Mouse (Mus musculus) hindbrain, embryonic 14.5 days (tissue): ENCODE results near the gene Ablim1. TPM values are rescaled to one million over a fixed set of nuclear protein-coding genes. Genes with fewer than 3 reads are reported as not detected.
A peak's percentile ranks its signal among the peaks of the same experiment; 100 is the strongest.

Experiments
- ATAC-seq: fragments of 200-750 bp; cut with Nextera tagmentation; 2 replicates; pipeline ENCODE4 v1.8.0; 2017; ENCODE audit warnings: moderate number of reproducible peaks, mild to moderate bottlenecking, moderate TSS enrichment, moderate library complexity; ENCODE audit not compliant: low FRiP score
- DNase-seq: peaks from one replicate; pipeline ENCODE4 v3.0.0-alpha.2; 2015; ENCODE audit warnings: low spot score
- H3K27ac ChIP-seq: fragments of 300-500 bp; sonication (generic); 2 replicates; pipeline ENCODE4 v1.5.1; 2014; ENCODE audit warnings: mild to moderate bottlenecking, moderate library complexity
- H3K27me3 ChIP-seq: fragments of 300-500 bp; sonication (generic); 2 replicates; pipeline ENCODE4 v1.6.1; 2014; ENCODE audit warnings: mild to moderate bottlenecking, low read length, mixed read lengths; ENCODE audit not compliant: control insufficient read depth, insufficient read depth
- H3K36me3 ChIP-seq: fragments of 300-500 bp; sonication (generic); replicated peaks from 2 replicates; pipeline ENCODE4 v1.6.1; 2014; ENCODE audit not compliant: control insufficient read depth, insufficient read depth
- H3K4me1 ChIP-seq: fragments of 300-500 bp; sonication (generic); replicated peaks from 2 replicates; pipeline ENCODE4 v1.6.1; 2014; ENCODE audit warnings: antibody characterized with exemption, low read length, mixed read lengths; ENCODE audit not compliant: control insufficient read depth, insufficient read depth
- H3K4me2 ChIP-seq: fragments of 300-500 bp; sonication (generic); replicated peaks from 2 replicates; pipeline ENCODE4 v1.6.1; 2014; ENCODE audit warnings: mild to moderate bottlenecking, moderate library complexity
- H3K4me3 ChIP-seq: fragments of 300-500 bp; sonication (generic); replicated peaks from 2 replicates; pipeline ENCODE4 v1.5.1; 2014; ENCODE audit warnings: mild to moderate bottlenecking, low read length
- H3K9ac ChIP-seq: fragments of 300-500 bp; sonication (generic); 2 replicates; pipeline ENCODE4 v1.6.1; 2014
- H3K9me3 ChIP-seq: fragments of 300-500 bp; sonication (generic); 2 replicates; pipeline ENCODE4 v1.6.1; 2016; ENCODE audit warnings: low read length; ENCODE audit not compliant: control insufficient read depth
- WGBS: fragments of 180-500 bp; shearing (Covaris S2); extraction: QIAGEN DNeasy Blood & Tissue Kit; methylation state at CpG from one replicate; pipeline ENCODE4 v1.1.7; 2014; 5-methylcytosine and 5-hydroxymethylcytosine counted together
- polyA plus RNA-seq: library from polyadenylated mRNA; unstranded; fragments of >200 nt; fragmentation: Nextera tagmentation; extraction: Ambion mirVana; gene quantifications from 2 replicates; pipeline ENCODE4 v1.2.1, GENCODE M21; 2014

Ablim1 gene
- polyA plus RNA-seq, 1 experiment from 2014 or later, result 56.6 TPM

DNA sequence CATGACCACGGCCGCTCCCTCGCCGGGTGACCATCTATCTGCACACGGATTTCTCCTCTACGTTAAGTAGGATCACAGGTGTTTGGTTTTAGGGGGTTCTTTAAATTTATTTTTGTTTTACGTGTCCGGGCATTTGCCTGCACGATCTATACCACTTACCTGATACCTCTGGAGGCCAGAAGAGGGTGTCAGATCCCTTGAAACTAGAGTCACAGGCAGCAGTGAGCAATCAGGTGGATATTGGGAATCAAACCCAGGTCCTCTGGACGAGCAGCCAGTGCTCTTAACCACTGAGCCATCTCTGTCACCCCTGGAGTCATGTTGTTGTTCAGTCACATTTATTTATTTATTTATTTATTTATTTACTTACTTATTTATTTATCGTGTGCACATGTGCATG, 15.6 kb upstream of the Ablim1 start:
- Histone ChIP-seq H3K27ac (no peak overlapping the region), H3K9me3 (no peaks in the 10 kb centered on the region), H3K4me1 (no peaks in the 10 kb centered on the region), H3K4me2 (no peak overlapping the region), H3K36me3 (no peaks in the 10 kb centered on the region), H3K27me3 (no peaks in the 10 kb centered on the region), H3K9ac (no peak overlapping the region), H3K4me3 (no peak overlapping the region)
- WGBS, result 84% methylated on average over 11 of the region's 11 CpGs
- ATAC-seq (no peak), DNase-seq (no peak)

DNA sequence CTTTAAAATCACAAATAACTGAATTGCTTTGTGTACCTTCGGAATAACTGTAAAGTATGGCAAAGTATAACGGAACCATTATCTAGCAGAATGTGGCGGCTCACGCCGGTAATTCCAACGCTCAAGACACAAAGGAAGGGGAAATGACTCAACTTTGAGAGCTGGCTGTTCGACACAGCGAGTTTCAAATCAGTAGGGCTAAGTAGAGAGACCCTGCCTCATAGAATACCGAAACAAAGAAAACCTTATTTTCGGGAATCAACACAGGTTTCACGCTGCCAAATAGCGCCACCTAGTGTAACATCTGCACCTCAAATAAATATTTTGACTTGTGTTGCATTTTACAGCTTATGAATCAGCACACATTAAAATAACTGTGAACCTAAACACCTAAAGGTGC, 14.1 kb upstream of the Ablim1 start:
- DNase-seq, result peak; percentile 71
- no peaks in the 10 kb centered on the region for H3K9me3 ChIP-seq
- no peak overlapping the region for H3K4me3 ChIP-seq
- no peaks in the 10 kb centered on the region for H3K27me3 ChIP-seq
- WGBS, result 63% methylated on average over 12 of the region's 12 CpGs
- H3K4me1 ChIP-seq, result no peaks in the 10 kb centered on the region
- no peaks in the 10 kb centered on the region for H3K36me3 ChIP-seq
- ATAC-seq, result no peak
- no peak overlapping the region for H3K27ac ChIP-seq
- no peak overlapping the region for H3K9ac ChIP-seq
- H3K4me2 ChIP-seq, result no peak overlapping the region

DNA sequence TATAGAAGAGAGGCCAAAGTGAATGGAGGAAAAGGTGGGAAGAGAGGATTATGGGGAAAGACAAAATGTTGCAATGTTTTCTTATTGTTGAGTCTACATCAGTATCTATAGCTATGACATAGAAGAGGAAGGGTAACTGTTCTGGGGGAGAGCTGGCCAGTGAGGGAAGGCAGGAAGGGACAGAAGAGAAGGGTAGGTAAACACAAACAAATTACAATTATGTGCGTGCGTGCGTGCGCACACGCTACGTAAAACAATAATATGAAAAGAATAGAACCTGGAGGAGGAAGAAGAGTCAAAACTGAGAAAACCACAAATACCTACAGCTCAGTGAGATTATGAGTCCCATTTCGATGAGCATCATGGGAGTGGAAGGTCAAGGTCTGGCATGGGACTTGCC, 13.6 kb upstream of the Ablim1 start:
- Histone ChIP-seq H3K9me3 (no peaks in the 10 kb centered on the region), H3K4me2 (no peak overlapping the region), H3K36me3 (no peaks in the 10 kb centered on the region), H3K4me3 (no peak overlapping the region), H3K27ac (no peak overlapping the region), H3K9ac (no peak overlapping the region), H3K4me1 (no peaks in the 10 kb centered on the region), H3K27me3 (no peaks in the 10 kb centered on the region)
- ATAC-seq (no peak), DNase-seq (no peak)
- 98% methylated on average over 7 of the region's 7 CpGs for WGBS

DNA sequence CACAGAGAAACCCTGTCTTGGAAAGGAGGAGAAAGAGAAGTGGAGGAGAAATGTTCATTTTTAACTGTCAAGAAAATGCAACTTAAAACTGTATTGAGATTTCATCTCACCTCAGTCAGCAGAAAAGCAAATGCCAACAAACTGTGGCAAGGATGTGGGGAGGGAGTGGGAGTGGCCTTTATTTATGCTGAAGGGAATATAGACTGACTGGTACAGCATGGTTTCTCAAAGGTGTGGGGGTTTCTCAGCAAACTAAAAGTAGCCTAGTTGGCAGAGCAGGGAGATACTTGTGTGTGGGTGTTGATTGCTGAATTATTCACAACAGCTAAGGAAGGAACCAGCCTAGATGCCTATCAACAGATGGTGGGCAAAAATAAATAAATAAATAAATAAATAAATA, 13.0 kb upstream of the Ablim1 start:
- H3K4me1 ChIP-seq, result no peaks in the 10 kb centered on the region
- H3K4me3 ChIP-seq, result no peak overlapping the region
- H3K27me3 ChIP-seq, result no peaks in the 10 kb centered on the region
- H3K4me2 ChIP-seq, result no peak overlapping the region
- no peak overlapping the region for H3K27ac ChIP-seq
- ATAC-seq (no peak), DNase-seq (no peak)
- no peaks in the 10 kb centered on the region for H3K9me3 ChIP-seq
- no peaks in the 10 kb centered on the region for H3K36me3 ChIP-seq
- no peak overlapping the region for H3K9ac ChIP-seq

DNA sequence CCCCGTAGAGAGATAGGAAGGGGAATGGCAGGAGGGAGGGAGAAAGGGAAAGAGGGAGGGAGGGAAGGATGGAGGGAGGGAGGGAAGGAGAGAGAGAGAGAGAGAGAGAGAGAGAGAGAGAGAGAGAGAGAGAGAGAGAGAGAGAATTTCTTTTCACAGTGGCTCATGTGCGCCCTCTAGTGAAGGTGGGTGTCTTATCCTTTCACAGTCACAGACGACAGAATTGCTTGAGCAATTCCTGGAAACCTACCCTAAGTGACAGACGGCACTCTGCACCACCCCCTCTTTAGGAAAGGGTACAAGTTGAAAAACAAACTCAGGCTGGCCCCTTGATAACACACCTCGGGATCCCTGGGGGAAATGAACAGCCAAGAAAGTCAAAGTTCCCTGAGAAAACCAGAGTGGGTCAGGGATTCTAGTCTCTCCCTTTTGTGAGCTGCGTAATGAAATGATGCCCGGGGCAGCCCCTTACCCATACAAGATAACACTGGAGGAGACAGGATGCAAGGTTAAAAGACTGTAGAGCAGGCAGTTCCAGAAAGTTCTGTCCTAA, 11.1 kb upstream of the Ablim1 start:
- WGBS, result 40% methylated on average over 7 of the region's 7 CpGs
- Histone ChIP-seq H3K27me3 (no peaks in the 10 kb centered on the region), H3K4me2 (no peak overlapping the region), H3K9ac (no peak overlapping the region), H3K36me3 (no peaks in the 10 kb centered on the region), H3K4me1 (no peaks in the 10 kb centered on the region), H3K9me3 (no peaks in the 10 kb centered on the region), H3K4me3 (no peak overlapping the region), H3K27ac (no peak overlapping the region)
- ATAC-seq (no peak), DNase-seq (peak; percentile 72)

DNA sequence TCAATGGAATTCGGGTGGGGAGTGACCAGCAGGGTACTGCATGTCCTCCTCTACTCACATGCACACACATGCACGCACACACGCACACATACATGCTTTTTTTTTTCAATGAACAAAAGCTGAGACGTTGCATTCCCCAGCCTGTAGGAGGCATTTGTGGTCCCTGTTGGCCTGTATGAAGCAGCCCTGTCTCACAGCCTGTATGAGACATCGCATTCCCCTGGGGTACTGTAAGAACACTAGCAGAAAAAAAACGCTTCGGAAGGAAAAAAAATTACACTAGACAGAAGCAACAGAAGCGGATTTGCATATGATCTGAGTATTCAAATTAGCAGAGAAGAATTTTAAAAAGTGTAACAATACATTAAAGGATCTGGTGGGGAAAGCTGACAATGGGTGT, 8.4 kb upstream of the Ablim1 start:
- 74% methylated on average over 8 of the region's 8 CpGs for WGBS
- no peaks in the 10 kb centered on the region for H3K9me3 ChIP-seq
- no peak overlapping the region for H3K4me3 ChIP-seq
- no peak overlapping the region for H3K27ac ChIP-seq
- DNase-seq (no peak), ATAC-seq (no peak)
- H3K4me1 ChIP-seq, result no peaks in the 10 kb centered on the region
- no peak overlapping the region for H3K4me2 ChIP-seq
- H3K27me3 ChIP-seq, result no peaks in the 10 kb centered on the region
- no peak overlapping the region for H3K9ac ChIP-seq
- no peaks in the 10 kb centered on the region for H3K36me3 ChIP-seq

DNA sequence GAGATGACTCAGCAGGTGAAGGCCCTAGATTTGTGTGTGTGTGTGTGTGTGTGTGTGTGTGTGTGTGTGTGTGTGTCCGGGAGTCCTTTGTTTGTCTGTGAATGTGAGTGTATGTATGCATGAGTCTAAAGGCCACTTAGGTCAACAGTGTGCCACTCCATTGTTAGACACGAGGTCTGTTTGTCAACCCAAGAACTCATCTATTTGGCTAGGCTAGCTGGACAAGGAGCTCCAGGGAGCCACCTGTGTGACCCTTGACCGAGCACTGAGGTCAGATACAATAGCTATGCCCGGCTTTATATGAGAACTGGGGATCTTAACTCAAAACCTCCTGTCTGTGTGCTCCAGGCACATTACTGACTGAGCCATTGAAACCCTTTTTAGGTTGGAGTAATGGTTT, 7.8 kb upstream of the Ablim1 start:
- Histone ChIP-seq H3K4me2 (no peak overlapping the region), H3K4me1 (no peaks in the 10 kb centered on the region), H3K9me3 (no peaks in the 10 kb centered on the region), H3K27ac (no peak overlapping the region), H3K4me3 (no peak overlapping the region), H3K36me3 (no peaks in the 10 kb centered on the region), H3K27me3 (no peaks in the 10 kb centered on the region), H3K9ac (no peak overlapping the region)
- ATAC-seq (no peak), DNase-seq (no peak)
- WGBS, result 65% methylated on average over 4 of the region's 4 CpGs

DNA sequence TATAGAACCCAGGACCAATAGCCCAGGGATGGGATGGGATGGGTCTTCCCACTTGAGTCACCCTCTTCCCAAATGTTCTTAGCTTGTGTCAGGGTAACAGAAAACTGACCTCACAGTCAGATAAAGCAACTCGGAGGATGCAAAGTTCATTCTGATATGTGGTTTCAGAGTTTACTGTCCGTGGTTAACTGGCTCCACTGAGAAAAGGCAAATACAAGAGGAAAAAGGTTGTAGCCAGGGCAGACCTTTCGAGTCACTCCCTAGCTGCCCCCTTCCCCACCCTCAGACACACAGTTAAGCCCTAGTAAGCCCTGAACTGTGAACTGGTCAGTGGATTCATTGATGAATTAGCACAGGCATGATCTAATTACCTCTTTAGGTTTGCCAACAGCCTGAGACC, 7.1 kb upstream of the Ablim1 start:
- no peak overlapping the region for H3K9ac ChIP-seq
- H3K9me3 ChIP-seq, result no peaks in the 10 kb centered on the region
- no peaks in the 10 kb centered on the region for H3K36me3 ChIP-seq
- DNase-seq (no peak), ATAC-seq (no peak)
- no peak overlapping the region for H3K4me2 ChIP-seq
- 94% methylated on average over 3 of the region's 3 CpGs for WGBS
- no peaks in the 10 kb centered on the region for H3K4me1 ChIP-seq
- no peaks in the 10 kb centered on the region for H3K27me3 ChIP-seq
- H3K4me3 ChIP-seq, result no peak overlapping the region
- H3K27ac ChIP-seq, result no peak overlapping the region

DNA sequence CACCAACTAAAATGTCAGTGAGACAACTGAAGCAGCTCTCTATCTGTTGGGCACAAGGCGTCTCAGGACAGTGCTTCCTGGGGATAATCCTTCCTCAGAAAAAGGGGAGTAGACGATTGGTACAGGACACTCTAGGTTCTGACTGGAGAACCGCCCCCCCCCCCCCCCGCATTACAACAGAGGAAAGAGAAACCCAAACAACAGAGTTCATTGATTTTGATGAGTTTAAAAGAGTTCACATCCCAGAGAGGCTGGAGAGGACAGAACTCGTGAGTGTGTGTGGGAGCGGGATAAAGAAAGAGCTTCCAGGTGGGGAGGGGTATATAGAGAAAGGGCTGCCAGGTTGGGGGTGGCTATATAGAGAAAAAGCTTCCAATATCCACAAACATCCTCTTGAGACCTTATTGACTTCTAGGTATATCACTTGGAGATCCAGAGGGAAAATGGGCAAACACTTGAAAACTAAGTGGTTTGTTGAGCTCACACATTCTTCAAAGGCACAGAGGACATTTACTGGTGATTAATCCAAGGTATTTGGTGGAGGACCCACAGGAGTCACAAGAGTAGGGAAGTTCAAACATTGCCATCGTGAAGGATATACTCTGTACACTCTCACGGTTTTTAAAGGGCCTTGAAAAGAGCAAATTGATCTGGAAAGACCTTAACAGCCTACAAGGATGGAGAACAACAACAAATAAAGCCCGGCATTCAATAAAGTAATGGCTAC, 6.1 kb upstream of the Ablim1 start:
- no peak overlapping the region for H3K9ac ChIP-seq

DNA sequence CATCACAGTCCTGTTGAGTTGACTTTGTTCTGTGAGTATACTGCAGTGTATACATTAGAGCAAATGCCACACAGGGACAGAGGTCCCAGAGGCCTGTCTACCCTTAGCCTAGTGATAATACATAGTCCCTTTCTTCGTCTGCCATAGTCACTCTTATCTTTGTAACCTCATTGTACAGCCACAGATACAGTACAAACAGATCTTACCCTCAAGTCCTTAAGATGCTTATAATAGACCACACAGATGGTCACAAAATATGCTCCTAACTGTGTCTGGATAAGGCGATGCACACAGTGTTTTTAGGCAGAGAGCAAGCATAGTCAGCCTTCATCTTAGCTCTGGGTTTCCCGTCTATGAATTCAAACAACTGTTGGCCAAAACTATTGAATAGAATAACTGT, 1.9 kb upstream of the Ablim1 start:
- WGBS, result 92% methylated on average over 3 of the region's 3 CpGs
- no peaks in the 10 kb centered on the region for H3K36me3 ChIP-seq
- H3K9me3 ChIP-seq, result no peaks in the 10 kb centered on the region
- no peak for DNase-seq
- no peak overlapping the region for H3K4me3 ChIP-seq
- no peak for ATAC-seq
- H3K27me3 ChIP-seq, result no peaks in the 10 kb centered on the region
- no peak overlapping the region for H3K27ac ChIP-seq
- no peak overlapping the region for H3K9ac ChIP-seq
- no peak overlapping the region for H3K4me2 ChIP-seq
- H3K4me1 ChIP-seq, result peaks cover 13% of the 10 kb centered on the region

More for the DNA sequence above, 6.1 kb upstream of the Ablim1 start:
- Histone ChIP-seq H3K36me3 (no peaks in the 10 kb centered on the region), H3K27ac (no peak overlapping the region), H3K9me3 (no peaks in the 10 kb centered on the region), H3K4me1 (no peaks in the 10 kb centered on the region), H3K4me2 (no peak overlapping the region), H3K4me3 (no peak overlapping the region), H3K27me3 (no peaks in the 10 kb centered on the region)
- no peak for DNase-seq
- ATAC-seq, result no peak
- WGBS, result 78% methylated on average over 9 of the region's 9 CpGs
